Mouse (Mus musculus) spleen, adult 2 months (tissue): ENCODE data around the gene Mettl27.

ENCODE experiments used
- CTCF ChIP-seq: fragments of 200-500 bp; IDR thresholded peaks from 2 replicates; pipeline ENCODE4 v1.5.1; 2011; ENCODE audit warnings: mild to moderate bottlenecking, inconsistent platforms; ENCODE audit not compliant: insufficient read depth, insufficient read length, insufficient replicate concordance; ENCODE audit errors: extremely low read depth
- POLR2A ChIP-seq: fragments of 200-500 bp; IDR thresholded peaks from 2 replicates; pipeline ENCODE4 v1.6.1; 2011; ENCODE audit warnings: low read depth, low read length, inconsistent platforms

- TF ChIP-seq POLR2A = no peak
- TF ChIP-seq CTCF = no peak
Observed at GRCm38 (mm10) chr5:134989166-134989565, 57.0 kb downstream of the Mettl27 start.
